In genomic region chr8:84579595-84579994, GRCm38 (mm10) we compare ENCODE assay signal across 9 mouse cellular contexts.
A peak's percentile ranks its signal among the peaks of the same experiment; 100 is the strongest.
DNase-seq lines count a peak whose midpoint lies in the region; ATAC-seq and TF ChIP-seq lines count a peak whose summit lies in the region.
"Had no signal": no experiment of that assay in that cellular context is flagged by ENCODE, and none has a peak within 500 bp of the region (broad histone marks: within the 10 kb centered on the region; RNA-seq: fewer than 3 reads in every experiment).

No protein-coding gene starts in this region.

- peak; percentile 46 for DNase-seq in cerebellum, adult 11-12 months
- no peak for DNase-seq in cerebellum, adult 11 months
- peak; percentile 28 for DNase-seq in urinary bladder, postnatal 14 days (ENCODE audit: low spot score)
- DNase-seq in urinary bladder, adult 2 months (ENCODE audit: low spot score): no peak
- peak; percentile 25 for DNase-seq in gastrocnemius, postnatal 14 days
- DNase-seq in liver, adult 2 months (ENCODE audit: extremely low read depth, low read depth, low spot score): peak; percentile 13
- no peak for DNase-seq in urinary bladder, postnatal 10 days (ENCODE audit: low spot score)

- no peak overlapping the region for H3K4me3 ChIP-seq in liver, adult 2 months (ENCODE audit: insufficient read depth, low read depth, low read length)
- H3K4me3 ChIP-seq: liver, embryonic 15.5 days had no signal

- no peak overlapping the region for H3K27ac ChIP-seq in liver, adult 2 months (replicated peaks; ENCODE audit: insufficient read depth, low read depth, low read length)
- H3K27ac ChIP-seq: liver, embryonic 15.5 days had no signal

- TF ChIP-seq POLR2A in liver, adult 2 months (IDR thresholded peaks at IDR 0.05; ENCODE audit: extremely low read depth, insufficient read depth, low read length): no peak

- intact Hi-C loops in gastrocnemius, postnatal 14 days (cut with DNase I; ENCODE audit: low total_unique reads): no loop called here

- peak; percentile 67 for TF ChIP-seq CTCF in liver, adult 2 months (IDR thresholded peaks at IDR 0.05; ENCODE audit: low read depth, low read length)

- no peaks in the 10 kb centered on the region for H3K79me2 ChIP-seq in liver, adult 2 months (ENCODE audit: control insufficient read depth, insufficient read depth, low read length)

- H3K9ac ChIP-seq in liver, adult 2 months (ENCODE audit: low read depth, low read length): no peak overlapping the region
- H3K9ac ChIP-seq: liver, embryonic 15.5 days had no signal

- 26% methylated on average over 3 of the region's 3 CpGs for WGBS in liver, adult 2 months

- peak; percentile 44; the same call in 1 of the 2 replicates for ATAC-seq in neutrophil, adult 5-6 weeks (ENCODE audit: extremely low read depth, insufficient number of reproducible peaks, low FRiP score, poor library complexity, severe bottlenecking)

- H3K36me3 ChIP-seq in liver, adult 2 months (ENCODE audit: control insufficient read depth, insufficient read depth, low read length): no peaks in the 10 kb centered on the region
- H3K36me3 ChIP-seq: liver, embryonic 15.5 days had no signal

- no peaks in the 10 kb centered on the region for H3K27me3 ChIP-seq in liver, adult 2 months (ENCODE audit: control insufficient read depth, insufficient read depth, low read length)

- no peaks in the 10 kb centered on the region for H3K4me1 ChIP-seq in liver, adult 2 months (ENCODE audit: control insufficient read depth, insufficient read depth, low read length)
- H3K4me1 ChIP-seq: liver, embryonic 15.5 days had no signal

Comparison
In these comparisons a context has a peak if more than half of its experiments do, and no peak if none do; other contexts are left out.
1. DNase-seq: peak in cerebellum, adult 11-12 months (single experiment), urinary bladder, postnatal 14 days (single experiment), gastrocnemius, postnatal 14 days (single experiment) and liver, adult 2 months (single experiment); none in cerebellum, adult 11 months (single experiment), urinary bladder, adult 2 months (single experiment) and urinary bladder, postnatal 10 days (single experiment).